Mouse (Mus musculus): ENCODE measurements around the gene Gabbr2. TPM values are rescaled to one million over a fixed set of nuclear protein-coding genes. Genes with fewer than 3 reads are reported as not detected.

Gabbr2 gene
- polyA plus RNA-seq, 1 experiment = 102 TPM

GRCm38 (mm10) chr4:46791268-46791951 is 200.3 kb downstream of the Gabbr2 start:
- Histone ChIP-seq H3K4me1 (ENCODE audit: control insufficient read depth, insufficient read depth, low read length) (peaks cover 15% of the 10 kb centered on the region; the same call in 1 of the 2 replicates), H3K27me3 (ENCODE audit: control insufficient read depth, insufficient read depth, low read length) (no peaks in the 10 kb centered on the region), H3K27ac (ENCODE audit: insufficient read depth, low read length) (no peak overlapping the region), H3K4me3 (replicated peaks; ENCODE audit: insufficient read depth, low read depth, low read length) (no peak overlapping the region)
- TF ChIP-seq CTCF (IDR thresholded peaks at IDR 0.05; ENCODE audit: borderline replicate concordance, insufficient read depth, low read depth, low read length) (no peak), POLR2A (IDR thresholded peaks at IDR 0.05; ENCODE audit: borderline replicate concordance, insufficient read depth, low read length) (no peak)
- no peak for DNase-seq
- 85% methylated on average over 14 of the region's 14 CpGs for WGBS

- TF ChIP-seq POLR2A (IDR thresholded peaks at IDR 0.05; ENCODE audit: borderline replicate concordance, insufficient read depth, low read length) = no peak
- TF ChIP-seq CTCF (IDR thresholded peaks at IDR 0.05; ENCODE audit: borderline replicate concordance, insufficient read depth, low read depth, low read length) = no peak
- peaks cover 15% of the 10 kb centered on the region; the same call in 1 of the 2 replicates for H3K4me1 ChIP-seq (ENCODE audit: control insufficient read depth, insufficient read depth, low read length)
- H3K4me3 ChIP-seq (replicated peaks; ENCODE audit: insufficient read depth, low read depth, low read length) = no peak overlapping the region
- H3K27me3 ChIP-seq (ENCODE audit: control insufficient read depth, insufficient read depth, low read length) = no peaks in the 10 kb centered on the region
- H3K27ac ChIP-seq (ENCODE audit: insufficient read depth, low read length) = no peak overlapping the region
- no peak for DNase-seq
- 61% methylated on average over 9 of the region's 9 CpGs for WGBS
Measured at GRCm38 (mm10) chr4:46790609-46791267, 200.9 kb downstream of the Gabbr2 start.

- no peak overlapping the region for H3K4me3 ChIP-seq (replicated peaks; ENCODE audit: insufficient read depth, low read depth, low read length)
- no peak overlapping the region for H3K27ac ChIP-seq (ENCODE audit: insufficient read depth, low read length)
- no peak for TF ChIP-seq POLR2A (IDR thresholded peaks at IDR 0.05; ENCODE audit: borderline replicate concordance, insufficient read depth, low read length)
- no peak for TF ChIP-seq CTCF (IDR thresholded peaks at IDR 0.05; ENCODE audit: borderline replicate concordance, insufficient read depth, low read depth, low read length)
- no peaks in the 10 kb centered on the region for H3K27me3 ChIP-seq (ENCODE audit: control insufficient read depth, insufficient read depth, low read length)
- H3K4me1 ChIP-seq (ENCODE audit: control insufficient read depth, insufficient read depth, low read length) = peaks cover 10% of the 10 kb centered on the region; the same call in 1 of the 2 replicates
- peak in 1 of 2 experiments; percentile 36 for DNase-seq
- WGBS = 63% methylated on average over 14 of the region's 14 CpGs
Measured at GRCm38 (mm10) chr4:46784430-46785049, 207.1 kb downstream of the Gabbr2 start.

- Histone ChIP-seq H3K27ac (ENCODE audit: insufficient read depth, low read length) (no peak overlapping the region), H3K27me3 (ENCODE audit: control insufficient read depth, insufficient read depth, low read length) (no peaks in the 10 kb centered on the region), H3K4me3 (replicated peaks; ENCODE audit: insufficient read depth, low read depth, low read length) (no peak overlapping the region), H3K4me1 (ENCODE audit: control insufficient read depth, insufficient read depth, low read length) (peaks cover 5% of the 10 kb centered on the region)
- TF ChIP-seq CTCF (IDR thresholded peaks at IDR 0.05; ENCODE audit: borderline replicate concordance, insufficient read depth, low read depth, low read length) (peak; percentile 55), POLR2A (IDR thresholded peaks at IDR 0.05; ENCODE audit: borderline replicate concordance, insufficient read depth, low read length) (no peak)
- no peak for DNase-seq
- WGBS = 71% methylated on average over 6 of the region's 6 CpGs
Measured at GRCm38 (mm10) chr4:46781109-46781508, 210.6 kb downstream of the Gabbr2 start.

GRCm38 (mm10) chr4:46775959-46776358 is 215.7 kb downstream of the Gabbr2 start:
- no peak for TF ChIP-seq CTCF (IDR thresholded peaks at IDR 0.05; ENCODE audit: borderline replicate concordance, insufficient read depth, low read depth, low read length)
- TF ChIP-seq POLR2A (IDR thresholded peaks at IDR 0.05; ENCODE audit: borderline replicate concordance, insufficient read depth, low read length) = no peak
- no peak for DNase-seq
- Histone ChIP-seq H3K27ac (ENCODE audit: insufficient read depth, low read length) (no peak overlapping the region), H3K4me1 (ENCODE audit: control insufficient read depth, insufficient read depth, low read length) (peaks cover 17% of the 10 kb centered on the region), H3K4me3 (replicated peaks; ENCODE audit: insufficient read depth, low read depth, low read length) (no peak overlapping the region), H3K27me3 (ENCODE audit: control insufficient read depth, insufficient read depth, low read length) (no peaks in the 10 kb centered on the region)
- WGBS = 85% methylated on average over 5 of the region's 5 CpGs

GRCm38 (mm10) chr4:46774652-46775051 is 217.0 kb downstream of the Gabbr2 start:
- Histone ChIP-seq H3K4me3 (replicated peaks; ENCODE audit: insufficient read depth, low read depth, low read length) (no peak overlapping the region), H3K4me1 (ENCODE audit: control insufficient read depth, insufficient read depth, low read length) (peaks cover 26% of the 10 kb centered on the region), H3K27ac (ENCODE audit: insufficient read depth, low read length) (no peak overlapping the region), H3K27me3 (ENCODE audit: control insufficient read depth, insufficient read depth, low read length) (no peaks in the 10 kb centered on the region)
- DNase-seq = no peak
- 43% methylated on average over 14 of the region's 14 CpGs for WGBS
- TF ChIP-seq CTCF (IDR thresholded peaks at IDR 0.05; ENCODE audit: borderline replicate concordance, insufficient read depth, low read depth, low read length) = no peak
- TF ChIP-seq POLR2A (IDR thresholded peaks at IDR 0.05; ENCODE audit: borderline replicate concordance, insufficient read depth, low read length) = no peak

- H3K4me1 ChIP-seq (ENCODE audit: control insufficient read depth, insufficient read depth, low read length) = peaks cover 26% of the 10 kb centered on the region
- no peak overlapping the region for H3K4me3 ChIP-seq (replicated peaks; ENCODE audit: insufficient read depth, low read depth, low read length)
- H3K27me3 ChIP-seq (ENCODE audit: control insufficient read depth, insufficient read depth, low read length) = no peaks in the 10 kb centered on the region
- no peak for DNase-seq
- H3K27ac ChIP-seq (ENCODE audit: insufficient read depth, low read length) = no peak overlapping the region
- 90% methylated on average over 3 of the region's 3 CpGs for WGBS
- TF ChIP-seq POLR2A (IDR thresholded peaks at IDR 0.05; ENCODE audit: borderline replicate concordance, insufficient read depth, low read length) (no peak), CTCF (IDR thresholded peaks at IDR 0.05; ENCODE audit: borderline replicate concordance, insufficient read depth, low read depth, low read length) (peak; percentile 15; the same call in 1 of the 2 replicates)
Measured at GRCm38 (mm10) chr4:46773243-46773642, 218.4 kb downstream of the Gabbr2 start.

All from cerebellum, adult 2 months (tissue).